Mouse (Mus musculus): ENCODE data around the gene Tex22.

- TF ChIP-seq CTCF (IDR thresholded peaks at IDR 0.05; ENCODE audit: low read depth) (peak; percentile 81), EP300 (IDR thresholded peaks at IDR 0.05; ENCODE audit: low read depth) (no peak)
These were observed 28.2 kb downstream of the Tex22 start for GRCm38 (mm10) chr12:113102461-113102860.
